Mouse (Mus musculus) c-Kit-positive CD71-negative TER-119-negative erythroid progenitor cells, embryonic 14.5 days (primary cell): Measurements from ENCODE around the gene Psmb8.

ENCODE experiments used
- DNase-seq: peaks from one replicate; pipeline ENCODE4 v3.0.0-alpha.2; 2013; ENCODE audit warnings: low read depth

Gene Psmb8

GRCm38 (mm10) chr17:34193468-34193867 lies 4.1 kb upstream of the Psmb8 start:
- DNase-seq: no peak

DNA sequence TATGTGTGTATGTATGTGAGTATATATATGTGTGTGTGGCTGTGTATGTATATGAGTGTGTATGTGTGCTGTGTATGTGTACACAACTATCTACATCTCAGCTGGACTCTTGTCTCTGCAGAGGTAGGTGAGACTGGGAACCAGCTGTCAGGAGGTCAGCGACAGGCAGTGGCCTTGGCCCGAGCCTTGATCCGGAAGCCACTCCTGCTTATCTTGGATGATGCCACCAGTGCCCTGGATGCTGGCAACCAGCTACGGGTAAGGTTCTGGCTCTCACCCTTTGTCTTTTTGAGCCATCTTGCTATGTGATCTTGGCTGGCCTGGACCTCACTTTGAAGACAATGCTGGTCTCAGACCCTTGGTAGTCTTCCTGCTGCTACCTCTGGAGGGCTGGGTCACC lies 2.8 kb upstream of the Psmb8 start:
- no peak for DNase-seq

GRCm38 (mm10) chr17:34196491-34196890 lies 1.0 kb upstream of the Psmb8 start:
- no peak for DNase-seq

DNA sequence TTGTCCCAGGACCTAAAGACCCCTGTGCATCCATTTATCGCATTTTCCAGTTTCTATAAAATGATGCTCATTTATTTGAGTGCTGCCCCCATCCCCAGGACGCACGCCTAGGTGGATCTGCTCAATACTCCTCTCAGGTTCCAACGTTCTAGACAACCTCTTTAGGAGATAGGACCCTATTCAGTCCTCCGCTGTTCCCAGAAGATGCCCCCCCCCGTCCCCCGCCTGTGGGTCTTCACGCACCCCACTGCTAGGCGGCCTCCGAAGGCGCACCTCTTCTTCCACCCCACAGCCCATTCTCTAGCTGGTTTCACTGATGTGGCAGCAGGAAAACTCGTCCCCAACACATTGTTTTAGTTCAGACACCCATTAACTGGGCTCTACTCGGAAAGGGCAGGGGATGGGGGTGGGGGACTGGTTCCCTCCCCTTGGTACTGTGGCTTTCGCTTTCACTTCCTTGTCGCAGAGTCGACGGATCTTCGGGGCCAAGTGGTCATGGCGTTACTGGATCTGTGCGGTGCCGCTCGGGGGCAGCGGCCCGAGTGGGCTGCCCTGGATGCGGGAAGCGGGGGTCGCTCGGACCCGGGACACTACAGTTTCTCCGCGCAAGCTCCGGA lies 491 bp downstream of the Psmb8 start:
- DNase-seq: no peak

DNA sequence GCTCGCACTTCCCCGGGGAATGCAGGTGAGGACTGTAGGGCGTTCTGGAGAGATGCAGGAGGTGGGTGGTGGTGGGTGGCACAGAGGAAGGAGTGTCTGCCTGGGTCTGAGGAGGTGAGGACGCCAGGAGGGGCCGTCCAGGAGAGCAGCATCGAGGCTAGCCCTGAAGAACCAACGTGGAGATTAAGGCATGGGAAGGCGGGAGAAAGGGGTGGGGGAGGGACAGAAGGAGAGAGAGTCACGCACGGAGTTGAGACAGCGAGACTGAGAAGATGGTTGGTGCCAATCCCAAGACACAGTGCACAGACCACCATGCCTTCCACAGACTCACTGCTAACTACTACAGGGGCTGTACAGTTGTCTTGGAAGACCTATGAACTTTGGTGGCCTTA lies 996 bp downstream of the Psmb8 start:
- DNase-seq: no peak

- no peak for DNase-seq
Measured at GRCm38 (mm10) chr17:34199050-34199619, 1.6 kb downstream of the Psmb8 start.

DNA sequence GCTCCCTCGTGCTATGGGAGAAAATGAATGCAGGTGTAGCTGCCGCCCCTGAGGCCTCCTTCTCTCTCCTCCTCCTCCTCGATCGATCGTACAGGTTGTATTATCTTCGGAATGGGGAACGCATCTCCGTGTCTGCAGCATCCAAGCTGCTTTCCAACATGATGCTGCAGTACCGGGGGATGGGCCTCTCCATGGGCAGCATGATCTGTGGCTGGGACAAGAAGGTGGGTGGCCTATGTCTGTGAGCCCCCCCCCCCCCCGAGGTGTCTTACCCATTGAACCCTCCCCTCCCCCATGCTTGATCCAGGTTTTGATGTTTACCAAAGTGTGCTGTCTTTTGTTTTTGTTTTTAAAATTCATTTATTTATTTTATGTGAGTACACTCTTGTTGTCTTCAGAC lies 2.5 kb downstream of the Psmb8 start:
- no peak for DNase-seq

GRCm38 (mm10) chr17:34200772-34201505 lies 3.4 kb downstream of the Psmb8 start:
- no peak for DNase-seq

DNA sequence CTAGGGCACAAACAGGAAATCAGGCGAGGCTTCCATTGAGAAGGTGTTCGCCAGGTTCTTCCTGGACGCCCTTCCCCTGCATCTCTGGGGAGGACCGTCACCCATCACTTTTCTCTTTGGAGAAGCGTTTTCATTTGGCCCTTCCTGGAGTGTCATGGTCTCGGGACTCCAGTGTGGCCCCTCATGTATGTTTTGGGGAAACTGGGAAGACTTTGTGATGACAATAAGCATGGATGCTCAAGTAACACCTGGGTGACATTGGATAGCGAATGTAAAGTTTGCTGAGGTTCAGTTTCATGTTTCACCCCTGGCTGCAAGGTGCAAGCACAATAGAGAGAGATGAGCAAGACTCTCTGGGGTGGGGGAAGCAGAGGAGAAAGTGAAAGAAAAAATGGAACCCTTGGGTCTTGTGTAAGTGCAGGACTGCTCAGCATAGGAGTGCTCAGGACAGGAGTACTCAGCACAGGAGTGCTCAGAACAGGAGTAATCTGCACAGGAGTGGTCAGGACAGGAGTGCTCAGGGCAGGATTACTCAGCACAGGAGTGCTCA lies 4.1 kb downstream of the Psmb8 start:
- DNase-seq: no peak

DNA sequence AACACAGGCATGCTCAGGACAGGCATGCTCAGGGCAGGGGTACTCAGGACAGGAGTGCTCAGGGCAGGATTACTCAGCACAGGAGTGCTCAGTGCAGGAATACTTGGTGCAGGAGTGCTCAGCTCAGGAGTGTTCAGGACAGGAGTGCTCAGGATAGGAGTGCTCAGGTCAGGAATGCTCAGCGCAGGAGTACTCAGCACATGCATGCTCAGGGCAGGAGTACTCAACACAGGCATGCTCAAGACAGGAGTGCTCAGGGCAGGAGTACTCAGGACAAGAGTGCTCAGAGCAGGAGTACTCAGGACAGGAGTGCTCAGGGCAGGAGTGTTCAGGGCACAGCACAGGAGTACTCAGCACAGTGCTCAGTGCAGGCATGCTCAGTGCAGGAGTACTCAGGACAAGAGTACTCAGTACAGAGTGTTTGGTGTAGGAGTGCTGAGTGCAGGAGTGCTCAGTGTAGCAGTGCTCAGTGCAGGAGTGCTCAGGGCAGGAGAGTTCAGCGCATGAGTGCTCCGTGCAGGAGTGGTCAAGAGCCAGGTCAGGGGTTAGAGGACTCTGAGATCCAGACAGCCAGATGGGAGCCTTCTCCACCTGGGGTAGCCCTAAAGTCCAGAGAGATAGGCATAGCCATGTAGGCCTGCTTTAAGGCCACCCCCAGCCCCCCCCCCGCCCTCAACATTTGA lies 5.4 kb downstream of the Psmb8 start:
- no peak for DNase-seq

- DNase-seq: no peak
Measured at GRCm38 (mm10) chr17:34203444-34203843, 5.9 kb downstream of the Psmb8 start, which contains the start of gene Tap2. TSS of gene Tap2 (plus strand) at chr17:34203527.

GRCm38 (mm10) chr17:34204303-34205010 lies 6.9 kb downstream of the Psmb8 start:
- peak; percentile 85 for DNase-seq

- DNase-seq: no peak
Measured at GRCm38 (mm10) chr17:34205021-34205745, 7.7 kb downstream of the Psmb8 start.

GRCm38 (mm10) chr17:34205746-34206176 lies 8.2 kb downstream of the Psmb8 start:
- no peak for DNase-seq

- DNase-seq: no peak
Measured at GRCm38 (mm10) chr17:34206731-34207130, 9.2 kb downstream of the Psmb8 start.

DNA sequence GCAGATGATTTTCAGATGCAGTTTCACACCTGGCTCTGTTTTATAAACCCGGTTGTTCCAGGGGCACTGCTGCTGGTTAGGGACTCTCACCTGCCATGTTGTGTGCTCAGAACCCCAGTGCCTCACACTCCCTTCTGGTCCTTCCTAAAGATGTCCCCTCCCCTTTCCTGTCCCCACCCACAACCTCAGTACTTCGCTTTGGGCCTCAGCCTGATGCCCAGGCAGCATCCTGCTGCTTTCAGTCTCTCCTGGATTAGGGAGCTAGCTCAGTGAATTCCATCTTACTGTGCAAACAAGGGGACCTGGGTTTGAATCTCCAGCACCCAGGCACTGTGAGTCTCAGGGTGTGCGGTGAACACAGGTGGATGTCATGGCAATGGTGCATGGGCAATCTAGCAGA lies 9.9 kb downstream of the Psmb8 start:
- DNase-seq: no peak

- no peak for DNase-seq
Measured at GRCm38 (mm10) chr17:34207866-34208265, 10.3 kb downstream of the Psmb8 start.

- DNase-seq: no peak
Measured at GRCm38 (mm10) chr17:34208421-34208820, 10.9 kb downstream of the Psmb8 start.

- DNase-seq: no peak
Measured at GRCm38 (mm10) chr17:34209680-34210079, 12.2 kb downstream of the Psmb8 start.

GRCm38 (mm10) chr17:34210599-34210998 lies 13.1 kb downstream of the Psmb8 start:
- DNase-seq: no peak

DNA sequence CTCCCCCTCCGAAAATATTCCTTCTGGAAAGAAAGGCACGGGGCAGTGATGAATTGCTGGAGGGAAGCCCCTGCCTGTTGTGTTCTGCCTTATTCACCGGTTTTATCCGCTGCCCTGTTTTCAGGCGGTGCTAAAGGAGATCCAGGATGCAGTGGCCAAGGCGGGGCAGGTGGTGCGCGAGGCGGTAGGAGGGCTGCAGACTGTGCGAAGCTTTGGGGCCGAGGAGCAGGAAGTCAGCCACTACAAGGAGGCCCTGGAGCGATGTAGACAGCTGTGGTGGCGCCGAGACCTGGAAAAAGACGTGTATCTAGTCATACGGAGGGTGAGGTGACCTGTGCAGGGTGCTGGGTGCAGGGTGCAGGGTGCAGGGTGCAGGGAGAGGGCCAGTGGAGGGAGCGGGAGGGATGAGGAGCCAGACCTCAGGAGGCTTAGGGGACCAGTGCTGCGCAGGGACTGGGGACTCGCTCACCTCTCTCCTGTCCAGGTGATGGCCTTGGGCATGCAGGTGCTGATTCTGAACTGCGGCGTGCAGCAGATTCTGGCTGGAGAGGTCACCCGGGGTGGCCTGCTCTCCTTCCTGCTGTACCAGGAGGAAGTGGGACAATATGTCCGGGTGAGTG lies 14.3 kb downstream of the Psmb8 start:
- no peak for DNase-seq
